Mouse (Mus musculus) ES-Bruce4 (cell line): ENCODE results near the gene Lrp11. TPM values are rescaled to one million over a fixed set of nuclear protein-coding genes. Genes with fewer than 3 reads are reported as not detected.
A peak's percentile ranks its signal among the peaks of the same experiment; 100 is the strongest.

Experiments used
- H3K27ac ChIP-seq: 2 replicates; pipeline ENCODE4 v1.5.1; 2012; ENCODE audit warnings: low read length, inconsistent platforms; ENCODE audit not compliant: insufficient read depth
- H3K27me3 ChIP-seq: 2 replicates; pipeline ENCODE4 v1.6.1; 2012; ENCODE audit warnings: mild to moderate bottlenecking, low read length, inconsistent platforms; ENCODE audit not compliant: control insufficient read depth, poor library complexity, insufficient read depth, severe bottlenecking
- H3K36me3 ChIP-seq: 2 replicates; pipeline ENCODE4 v1.6.1; 2012; ENCODE audit warnings: inconsistent platforms, mild to moderate bottlenecking, low read length, moderate library complexity; ENCODE audit not compliant: control insufficient read depth, poor library complexity, insufficient read depth, severe bottlenecking
- H3K4me1 ChIP-seq: one replicate; pipeline ENCODE4 v1.8.1; 2011; ENCODE audit warnings: low read length; ENCODE audit not compliant: control insufficient read depth, insufficient read depth
- H3K4me3 ChIP-seq: 2 replicates; pipeline ENCODE4 v1.5.1; 2011; ENCODE audit warnings: low read depth, mild to moderate bottlenecking, low read length
- H3K9ac ChIP-seq: 2 replicates; pipeline ENCODE4 v1.6.1; 2012; ENCODE audit warnings: low read depth, mild to moderate bottlenecking, inconsistent platforms; ENCODE audit not compliant: poor library complexity, severe bottlenecking
- H3K9me3 ChIP-seq: replicated peaks from 2 replicates; pipeline ENCODE4 v1.6.1; 2012; ENCODE audit warnings: mild to moderate bottlenecking, low read length, inconsistent platforms; ENCODE audit not compliant: control insufficient read depth, poor library complexity, insufficient read depth, severe bottlenecking
- CTCF ChIP-seq: IDR thresholded peaks from one replicate; pipeline ENCODE4 v1.8.1; 2011; ENCODE audit warnings: low read depth, low read length
- EP300 ChIP-seq: IDR thresholded peaks from 2 replicates; pipeline ENCODE4 v1.6.1; 2011; ENCODE audit warnings: low read depth, low read length; ENCODE audit not compliant: insufficient read depth
- POLR2A ChIP-seq: IDR thresholded peaks from one replicate; pipeline ENCODE4 v1.8.1; 2011; ENCODE audit warnings: low read length; ENCODE audit not compliant: insufficient read depth
- polyA plus RNA-seq: library from polyadenylated mRNA; stranded (reverse); fragments of >200 nt; gene quantifications from 2 replicates; pipeline ENCODE4 v1.2.4, GENCODE M21; 2011; ENCODE audit warnings: low read depth; ENCODE audit not compliant: missing spikeins, insufficient read depth, insufficient read length

Gene Lrp11
- polyA plus RNA-seq, 1 experiment: 31.2 TPM

- Histone ChIP-seq H3K9me3 (no peaks in the 10 kb centered on the region), H3K27me3 (no peaks in the 10 kb centered on the region), H3K4me3 (no peak overlapping the region), H3K9ac (no peak overlapping the region), H3K36me3 (peaks cover 8% of the 10 kb centered on the region), H3K4me1 (peaks cover 2% of the 10 kb centered on the region), H3K27ac (no peak overlapping the region)
- TF ChIP-seq CTCF (no peak), POLR2A (no peak), EP300 (no peak)
Measured at GRCm38 (mm10) chr10:7630951-7631720, 41.5 kb downstream of the Lrp11 start.

GRCm38 (mm10) chr10:7640366-7640765, 50.8 kb downstream of the Lrp11 start:
- Histone ChIP-seq H3K4me3 (no peak overlapping the region), H3K9me3 (no peaks in the 10 kb centered on the region), H3K27ac (no peak overlapping the region), H3K27me3 (no peaks in the 10 kb centered on the region), H3K4me1 (no peaks in the 10 kb centered on the region), H3K9ac (no peak overlapping the region), H3K36me3 (peaks cover 33% of the 10 kb centered on the region)
- TF ChIP-seq EP300 (no peak), CTCF (no peak), POLR2A (no peak)

GRCm38 (mm10) chr10:7645911-7646310, 56.3 kb downstream of the Lrp11 start:
- no peaks in the 10 kb centered on the region for H3K27me3 ChIP-seq
- TF ChIP-seq EP300 (no peak), POLR2A (no peak), CTCF (no peak)
- peaks cover 32% of the 10 kb centered on the region for H3K36me3 ChIP-seq
- no peaks in the 10 kb centered on the region for H3K9me3 ChIP-seq
- no peak overlapping the region for H3K4me3 ChIP-seq
- peak overlapping the region; percentile 61 for H3K27ac ChIP-seq
- H3K4me1 ChIP-seq: peaks cover under 1% of the 10 kb centered on the region
- H3K9ac ChIP-seq: no peak overlapping the region

GRCm38 (mm10) chr10:7649059-7649458, 59.5 kb downstream of the Lrp11 start:
- Histone ChIP-seq H3K27me3 (no peaks in the 10 kb centered on the region), H3K36me3 (peaks cover 23% of the 10 kb centered on the region), H3K27ac (no peak overlapping the region), H3K9ac (no peak overlapping the region), H3K4me3 (no peak overlapping the region), H3K4me1 (peaks cover 2% of the 10 kb centered on the region), H3K9me3 (no peaks in the 10 kb centered on the region)
- TF ChIP-seq POLR2A (no peak), CTCF (no peak), EP300 (no peak)

- H3K9me3 ChIP-seq: no peaks in the 10 kb centered on the region
- H3K27ac ChIP-seq: no peak overlapping the region
- H3K27me3 ChIP-seq: no peaks in the 10 kb centered on the region
- no peak overlapping the region for H3K9ac ChIP-seq
- H3K4me1 ChIP-seq: peaks cover 2% of the 10 kb centered on the region
- peaks cover 19% of the 10 kb centered on the region for H3K36me3 ChIP-seq
- no peak overlapping the region for H3K4me3 ChIP-seq
- no peak for TF ChIP-seq EP300
- TF ChIP-seq POLR2A: no peak
- no peak for TF ChIP-seq CTCF
Measured at GRCm38 (mm10) chr10:7651057-7651456, 61.5 kb downstream of the Lrp11 start.

GRCm38 (mm10) chr10:7662471-7663141, 73.0 kb downstream of the Lrp11 start:
- Histone ChIP-seq H3K36me3 (no peaks in the 10 kb centered on the region), H3K4me1 (no peaks in the 10 kb centered on the region), H3K9ac (peak overlapping the region; percentile 86), H3K27ac (peak overlapping the region; percentile 3; the same call in 1 of the 2 replicates), H3K9me3 (no peaks in the 10 kb centered on the region), H3K4me3 (peak overlapping the region; percentile 93), H3K27me3 (no peaks in the 10 kb centered on the region)
- TF ChIP-seq EP300: 0 out of 2 replicates have a peak, but pooled peaks have one; percentile 22
- TF ChIP-seq CTCF: no peak
